Mouse (Mus musculus): ENCODE measurements around the gene Zfp882.

DNA sequence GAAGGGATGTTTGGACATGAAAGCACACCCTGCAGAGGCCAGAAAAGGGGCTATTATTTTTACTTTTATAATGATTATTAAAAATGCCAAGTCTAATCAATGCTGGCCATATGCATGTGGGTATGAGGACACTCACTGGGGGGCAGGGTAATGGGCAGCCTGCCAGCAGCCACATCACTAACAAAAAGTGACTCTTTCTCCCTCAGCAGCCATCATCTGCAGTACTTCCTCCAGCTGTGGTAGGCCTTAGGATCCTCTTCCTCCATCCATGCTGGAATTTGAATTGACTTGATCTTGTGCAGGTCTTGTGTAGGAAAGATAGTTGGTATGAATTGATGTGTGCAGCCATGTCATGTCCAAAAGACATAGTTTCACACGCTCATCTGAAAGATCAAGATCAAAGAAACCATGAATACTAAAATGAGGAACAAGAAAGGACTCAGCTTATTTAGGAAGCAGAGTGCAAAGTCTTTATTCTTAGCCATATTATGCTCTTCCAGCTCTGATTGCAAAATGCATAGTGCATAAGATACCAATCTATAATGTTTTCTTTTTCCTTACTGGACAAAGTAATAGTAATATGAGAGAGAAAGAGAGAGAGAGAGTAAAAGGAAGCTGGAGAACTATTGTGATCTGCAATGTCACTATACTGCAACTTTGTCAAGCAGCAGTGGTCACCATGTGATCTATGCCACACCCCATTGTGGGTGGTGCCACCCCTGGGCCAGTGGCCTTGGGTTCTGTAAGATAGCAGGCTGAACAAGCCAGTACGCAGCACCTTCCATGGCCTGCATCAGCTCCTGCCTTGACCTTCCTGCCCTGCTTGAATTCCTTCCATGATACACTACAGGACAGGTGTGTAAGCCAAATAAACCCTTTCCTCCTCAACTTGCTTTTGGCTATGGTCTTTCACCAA is 32.1 kb downstream of the Zfp882 start:
- no peak for TF ChIP-seq CTCF (IDR thresholded peaks at IDR 0.05; ENCODE audit: low read depth, low read length)
- TF ChIP-seq POLR2A (IDR thresholded peaks at IDR 0.05; ENCODE audit: insufficient read depth, low read length), result no peak
- TF ChIP-seq EP300 (IDR thresholded peaks at IDR 0.05; ENCODE audit: insufficient read depth, low read depth, low read length), result no peak

Data from ES-Bruce4 (cell line).